Mouse (Mus musculus): Measurements from ENCODE around the gene 1700037H04Rik.

1700037H04Rik gene

GRCm38 (mm10) chr2:131159938-131160581 lies at the start of gene 1700037H04Rik:
1700037H04Rik (minus strand) TSS chr2:131160081.
- DNase-seq = peak; percentile 92 to 94

GRCm38 (mm10) chr2:131209125-131209795 lies 49.4 kb upstream of the 1700037H04Rik start:
- no peak for DNase-seq

GRCm38 (mm10) chr2:131208356-131208755 lies 48.5 kb upstream of the 1700037H04Rik start:
- DNase-seq = no peak

- DNase-seq = no peak
These were observed 46.9 kb upstream of the 1700037H04Rik start, which contains the start of gene Ap5s1 for GRCm38 (mm10) chr2:131206778-131207177. Ap5s1 (plus strand) TSS chr2:131207078.

GRCm38 (mm10) chr2:131205521-131206182 lies 45.8 kb upstream of the 1700037H04Rik start:
- DNase-seq = no peak

GRCm38 (mm10) chr2:131204410-131204981 lies 44.6 kb upstream of the 1700037H04Rik start:
- peak; percentile 41 to 50 for DNase-seq

- DNase-seq = no peak
These were observed 44.0 kb upstream of the 1700037H04Rik start for GRCm38 (mm10) chr2:131203816-131204409.

- no peak for DNase-seq
These were observed 41.4 kb upstream of the 1700037H04Rik start for GRCm38 (mm10) chr2:131201262-131201661.

- DNase-seq = no peak
These were observed 40.8 kb upstream of the 1700037H04Rik start for GRCm38 (mm10) chr2:131200710-131201109.

GRCm38 (mm10) chr2:131196606-131197316 lies 36.9 kb upstream of the 1700037H04Rik start:
- DNase-seq = no peak

- no peak for DNase-seq
These were observed 31.1 kb upstream of the 1700037H04Rik start for GRCm38 (mm10) chr2:131191005-131191390.

GRCm38 (mm10) chr2:131190344-131191004 lies 30.6 kb upstream of the 1700037H04Rik start:
- peak; percentile 64 to 67 for DNase-seq

GRCm38 (mm10) chr2:131189521-131190309 lies 29.8 kb upstream of the 1700037H04Rik start:
- no peak for DNase-seq

GRCm38 (mm10) chr2:131188311-131188710 lies 28.4 kb upstream of the 1700037H04Rik start:
- no peak for DNase-seq

- no peak for DNase-seq
These were observed 27.7 kb upstream of the 1700037H04Rik start for GRCm38 (mm10) chr2:131187602-131187922.

GRCm38 (mm10) chr2:131186771-131187601 lies 27.1 kb upstream of the 1700037H04Rik start, which contains the start of the genes Cdc25b and Spef1:
Cdc25b (plus strand) TSS chr2:131186949.
Spef1 (minus strand) TSS chr2:131187282.
- peak; percentile 81 to 87 for DNase-seq

- no peak for DNase-seq
These were observed 26.5 kb upstream of the 1700037H04Rik start for GRCm38 (mm10) chr2:131186343-131186742.

GRCm38 (mm10) chr2:131179990-131180587 lies 20.2 kb upstream of the 1700037H04Rik start, which contains the start of gene Cenpb:
Cenpb (minus strand) TSS chr2:131180067.
- DNase-seq = peak; percentile 62 to 82

- DNase-seq = peak; percentile 36 to 50
These were observed 19.5 kb upstream of the 1700037H04Rik start for GRCm38 (mm10) chr2:131179246-131179886.

All from spleen, adult 18-20 months (tissue).